Mouse (Mus musculus) lung, postnatal 10 days (tissue): Measurements from ENCODE around the gene Myef2.

Experiments
- DNase-seq: peaks from one replicate; pipeline ENCODE4 v3.0.0; 2021

Myef2 gene

GRCm38 (mm10) chr2:125067373-125067772 lies 56.1 kb downstream of the Myef2 start:
- no peak for DNase-seq

GRCm38 (mm10) chr2:125062944-125063343 lies 60.5 kb downstream of the Myef2 start:
- no peak for DNase-seq

- DNase-seq, result no peak
These were observed 62.0 kb downstream of the Myef2 start for GRCm38 (mm10) chr2:125061451-125061850.

GRCm38 (mm10) chr2:125057250-125057815 lies 66.1 kb downstream of the Myef2 start:
- peak; percentile 34 for DNase-seq

- DNase-seq, result peak; percentile 14
These were observed 68.1 kb downstream of the Myef2 start for GRCm38 (mm10) chr2:125055316-125055903.
